Mouse (Mus musculus): ENCODE results near the gene Cfl1.
A peak's percentile ranks its signal among the peaks of the same experiment; 100 is the strongest.

The Cfl1 gene

GRCm38 (mm10) chr19:5490313-5490897 lies at the start of gene Cfl1:
TSS of gene Cfl1 (plus strand) at chr19:5490455.
- peak; percentile 86 for DNase-seq (ENCODE audit: low read depth, low spot score)

DNA sequence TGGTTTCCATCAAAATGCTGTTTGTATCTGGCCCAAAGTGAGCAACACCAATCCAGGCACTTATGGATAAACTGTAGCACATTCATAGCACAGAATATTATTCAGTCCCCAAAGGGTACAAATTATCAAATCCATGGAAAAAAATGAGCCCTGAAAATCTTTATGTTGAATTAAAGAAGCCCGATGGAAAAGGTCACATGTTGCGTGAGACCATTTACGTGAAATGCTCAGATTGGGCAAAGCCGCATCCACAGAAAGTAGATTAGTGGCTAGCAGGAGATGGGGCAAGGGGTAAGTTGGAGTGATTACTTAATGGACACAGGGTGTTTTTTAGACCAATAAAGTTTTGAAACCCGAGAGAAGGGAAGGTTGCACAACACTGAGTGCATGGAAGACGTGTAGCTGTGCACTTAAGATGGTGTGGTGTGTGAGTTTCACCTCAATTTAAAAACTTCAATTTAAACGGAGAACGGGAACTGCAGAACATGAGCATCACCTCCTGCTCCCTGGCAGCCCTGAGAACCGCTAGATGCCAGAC lies 45.8 kb upstream of the Cfl1 start:
- DNase-seq (ENCODE audit: low read depth, low spot score), result no peak

GRCm38 (mm10) chr19:5444954-5445353 lies 45.3 kb upstream of the Cfl1 start:
- no peak for DNase-seq (ENCODE audit: low read depth, low spot score)

DNA sequence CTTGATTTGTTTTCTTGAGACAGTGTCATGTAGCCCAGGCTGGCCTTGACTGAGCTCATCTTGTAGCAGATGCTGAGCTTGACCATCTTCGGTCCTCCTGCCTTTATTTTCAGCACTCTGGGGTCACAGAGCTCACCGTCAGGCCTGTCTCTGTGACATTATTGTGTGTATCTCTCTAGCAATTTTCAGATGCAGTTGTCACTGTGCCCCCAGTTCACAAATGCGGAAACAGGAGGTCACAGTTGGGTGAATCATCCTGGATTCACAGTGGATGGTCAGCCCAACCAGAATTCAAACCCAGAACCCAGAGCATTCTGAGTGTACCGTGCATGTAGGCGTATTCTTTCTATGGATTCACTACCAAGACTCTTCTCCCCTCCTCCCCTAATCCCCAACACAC lies 44.5 kb upstream of the Cfl1 start:
- no peak for DNase-seq (ENCODE audit: low read depth, low spot score)

DNA sequence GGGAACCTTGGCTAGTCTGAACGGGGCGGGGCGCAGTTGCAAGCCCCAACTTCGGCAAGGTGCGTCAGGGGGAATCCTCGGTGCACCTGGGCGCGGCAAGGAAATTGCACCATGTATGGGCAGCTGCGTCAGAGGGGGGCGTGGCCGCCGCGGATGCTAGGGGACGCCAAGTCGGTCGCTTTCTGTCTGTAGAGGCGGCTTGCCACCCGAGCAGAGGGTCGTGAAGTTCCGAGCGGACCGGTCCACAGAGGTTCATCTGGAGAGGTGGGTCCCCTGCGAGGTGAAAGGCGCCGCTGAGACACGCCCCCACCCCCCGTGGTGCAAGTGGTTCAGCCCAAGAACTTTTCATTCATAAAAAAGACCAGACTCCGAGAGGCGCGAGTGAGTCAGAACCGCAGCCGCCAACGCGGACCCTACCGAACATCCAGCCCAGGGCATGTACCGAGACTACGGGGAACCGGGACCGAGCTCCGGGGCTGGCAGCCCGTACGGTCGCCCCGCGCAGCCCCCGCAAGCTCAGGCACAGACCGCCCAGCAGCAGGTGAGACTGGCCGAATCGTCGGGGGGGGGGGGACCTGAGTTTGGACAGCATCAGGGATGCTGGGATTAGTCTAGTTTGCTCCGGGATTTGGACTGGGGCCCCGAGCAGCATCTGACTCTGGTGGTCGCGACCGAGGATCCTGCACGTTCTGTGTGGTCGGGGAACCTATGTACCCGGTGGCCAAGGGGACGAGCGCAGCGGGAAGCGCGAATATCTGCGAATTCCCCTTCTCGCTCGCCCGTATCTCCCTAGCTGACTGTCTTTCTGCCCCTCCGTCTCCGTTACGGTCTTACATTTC lies 42.5 kb upstream of the Cfl1 start, which contains the start of gene Fosl1:
TSS of gene Fosl1 (plus strand) at position 33 of the 839 bp plus-strand sequence.
- no peak for DNase-seq (ENCODE audit: low read depth, low spot score)

DNA sequence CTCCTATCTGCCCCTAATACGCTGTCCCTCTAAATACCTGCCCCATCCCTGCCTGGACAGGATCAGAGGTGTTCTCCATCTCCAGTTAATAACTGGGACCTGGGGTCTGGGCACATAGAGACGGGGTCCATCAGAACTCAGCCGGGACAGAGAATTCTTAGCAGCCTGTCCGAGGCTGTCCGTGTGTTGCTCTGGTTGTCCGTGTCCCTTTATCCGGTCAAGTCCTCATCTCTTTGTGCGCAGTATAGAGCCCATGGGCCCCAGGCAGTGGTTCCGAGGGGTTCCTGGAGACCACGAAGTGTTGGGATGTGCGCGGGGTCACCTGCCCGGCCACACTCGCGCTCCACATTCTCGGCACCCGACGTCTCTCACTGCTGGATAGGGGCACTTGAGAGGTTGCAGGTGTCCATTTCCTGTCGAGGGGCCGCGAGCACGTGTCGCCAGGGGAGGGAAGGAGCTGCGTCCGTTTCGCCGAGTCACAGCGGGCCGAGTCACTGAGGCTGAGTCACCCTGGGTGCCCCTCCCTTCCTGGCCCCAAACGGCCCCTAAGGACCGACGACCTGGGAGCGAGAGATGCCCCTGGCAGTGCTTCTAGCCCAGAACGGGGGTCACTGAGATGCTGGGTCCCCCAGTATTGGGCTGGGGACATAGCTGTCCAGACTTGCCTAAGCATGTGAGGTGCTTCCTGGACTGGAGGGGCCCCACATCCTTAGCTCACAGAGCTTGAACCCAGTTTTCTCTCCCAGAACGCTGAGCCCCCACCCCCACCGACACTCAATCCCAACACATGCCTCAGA lies 41.7 kb upstream of the Cfl1 start:
- no peak for DNase-seq (ENCODE audit: low read depth, low spot score)

- no peak for DNase-seq (ENCODE audit: low read depth, low spot score)
Observed at GRCm38 (mm10) chr19:5449673-5450072, 40.6 kb upstream of the Cfl1 start.

DNA sequence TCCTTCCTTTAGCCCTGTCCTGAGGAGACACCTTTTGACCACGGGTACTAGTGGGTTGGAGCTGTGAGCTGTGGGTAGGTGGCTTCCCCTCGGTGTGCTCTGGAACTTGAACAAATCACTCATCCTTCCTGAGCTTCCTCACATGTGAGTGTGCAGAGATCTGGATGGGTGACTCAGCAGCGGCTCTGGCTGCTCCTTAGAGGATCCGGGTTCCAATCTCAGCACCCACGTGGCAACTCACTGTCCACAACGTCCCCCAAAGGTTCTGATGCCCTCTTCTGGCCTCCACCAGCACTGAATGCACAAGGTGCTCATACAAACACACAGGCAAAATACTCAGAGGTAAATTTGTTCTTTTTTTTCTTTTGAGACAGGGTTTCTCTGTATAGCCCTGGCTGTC lies 38.5 kb upstream of the Cfl1 start:
- no peak for DNase-seq (ENCODE audit: low read depth, low spot score)

DNA sequence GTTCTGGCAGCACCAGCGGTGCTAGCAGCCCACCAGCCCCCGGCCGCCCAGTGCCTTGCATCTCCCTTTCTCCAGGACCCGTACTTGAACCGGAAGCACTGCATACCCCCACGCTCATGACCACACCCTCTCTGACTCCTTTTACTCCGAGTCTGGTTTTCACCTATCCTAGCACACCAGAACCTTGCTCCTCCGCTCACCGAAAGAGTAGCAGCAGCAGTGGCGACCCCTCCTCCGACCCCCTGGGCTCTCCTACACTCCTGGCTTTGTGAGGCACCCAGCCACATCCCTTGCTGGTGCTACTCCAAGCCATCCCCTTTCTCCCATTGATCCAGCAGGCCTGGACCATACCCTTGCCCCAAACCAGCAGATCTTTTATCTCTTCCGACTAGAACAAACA lies 35.2 kb upstream of the Cfl1 start:
- no peak for DNase-seq (ENCODE audit: low read depth, low spot score)

DNA sequence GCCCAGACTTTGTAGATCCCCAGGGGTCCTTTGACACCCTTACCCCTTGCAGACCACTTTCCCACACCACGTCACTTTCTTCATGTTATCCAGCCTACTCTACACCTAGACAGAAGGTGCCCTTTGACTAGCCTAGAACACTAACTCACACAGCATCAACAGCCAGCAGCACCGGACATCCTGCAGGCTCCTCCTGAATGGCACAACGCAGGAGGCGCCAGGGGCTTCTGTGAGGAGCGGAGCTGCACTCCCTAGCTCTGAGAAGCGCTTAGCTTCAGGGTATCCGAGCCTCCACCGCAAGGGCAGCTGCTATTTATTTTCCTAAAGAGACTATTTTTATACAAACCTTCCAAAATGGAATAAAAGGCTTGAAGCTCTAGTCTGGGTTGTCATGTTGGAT lies 34.7 kb upstream of the Cfl1 start:
- no peak for DNase-seq (ENCODE audit: low read depth, low spot score)

GRCm38 (mm10) chr19:5456241-5456921 lies 33.9 kb upstream of the Cfl1 start:
- no peak for DNase-seq (ENCODE audit: low read depth, low spot score)

DNA sequence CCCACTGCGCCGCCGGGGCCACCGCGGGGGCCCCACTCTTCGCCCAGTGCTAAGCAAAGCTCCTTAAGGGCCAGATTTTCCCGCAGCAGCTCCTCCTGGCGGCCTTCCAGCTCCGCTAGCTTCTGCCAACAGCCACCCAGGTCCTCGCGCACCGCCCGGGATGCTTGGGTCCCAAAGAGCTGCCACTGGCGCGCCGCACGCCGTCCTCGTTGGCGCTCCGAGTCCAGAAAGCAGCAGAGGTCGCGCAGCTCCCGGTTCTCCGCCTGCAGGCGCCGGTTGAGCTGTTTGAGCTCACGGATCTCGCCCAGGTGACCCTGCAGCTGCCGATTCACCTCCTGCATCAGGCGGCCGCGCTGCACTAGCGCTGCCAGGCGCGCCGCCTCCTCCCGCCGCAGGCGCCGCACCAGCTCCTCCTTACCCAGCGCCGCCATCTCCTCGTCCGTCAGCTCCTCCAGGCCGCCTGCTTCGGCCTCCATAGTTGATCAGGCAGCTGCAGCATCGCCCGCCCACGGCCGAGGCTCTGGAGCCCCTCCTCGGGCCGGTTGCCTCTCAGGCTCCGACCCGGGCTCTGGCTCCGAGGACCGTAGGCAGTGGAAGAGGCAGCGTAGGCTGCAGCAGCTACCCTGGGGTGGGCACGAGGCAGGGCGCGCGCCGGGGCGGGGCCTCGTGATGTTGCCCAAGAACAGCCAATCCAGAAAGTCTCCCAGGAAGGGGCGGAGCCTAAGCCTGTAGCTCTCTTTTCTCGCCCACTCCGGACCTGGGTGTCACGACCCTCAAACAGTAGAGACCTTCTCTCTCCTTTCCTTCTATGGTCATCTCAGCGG lies 33.1 kb upstream of the Cfl1 start:
- DNase-seq (ENCODE audit: low read depth, low spot score), result peak; percentile 78

GRCm38 (mm10) chr19:5457746-5458442 lies 32.4 kb upstream of the Cfl1 start, which contains the start of gene Ccdc85b:
TSS of gene Ccdc85b (minus strand) at chr19:5457894.
- no peak for DNase-seq (ENCODE audit: low read depth, low spot score)

DNA sequence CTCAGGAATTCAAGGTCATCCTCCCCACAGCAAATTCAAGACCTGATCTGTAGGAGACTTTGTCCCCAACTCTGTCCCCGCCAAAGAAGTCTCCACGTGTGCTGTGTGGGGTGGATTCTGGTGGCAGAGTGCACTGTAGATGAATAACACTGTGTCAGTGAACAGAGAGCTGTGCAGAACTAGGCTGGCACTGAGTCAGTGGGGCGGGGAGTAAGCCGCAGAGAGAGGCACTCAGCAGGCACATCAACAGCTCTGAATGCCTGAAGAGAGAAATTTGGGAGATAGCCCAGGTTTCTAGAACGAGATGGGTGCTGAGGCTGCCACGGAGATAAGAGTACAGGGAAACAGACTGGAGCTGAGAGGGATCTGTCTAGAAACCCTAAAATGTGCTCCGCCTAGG lies 31.2 kb upstream of the Cfl1 start:
- no peak for DNase-seq (ENCODE audit: low read depth, low spot score)

GRCm38 (mm10) chr19:5459896-5460295 lies 30.4 kb upstream of the Cfl1 start:
- DNase-seq (ENCODE audit: low read depth, low spot score), result no peak

DNA sequence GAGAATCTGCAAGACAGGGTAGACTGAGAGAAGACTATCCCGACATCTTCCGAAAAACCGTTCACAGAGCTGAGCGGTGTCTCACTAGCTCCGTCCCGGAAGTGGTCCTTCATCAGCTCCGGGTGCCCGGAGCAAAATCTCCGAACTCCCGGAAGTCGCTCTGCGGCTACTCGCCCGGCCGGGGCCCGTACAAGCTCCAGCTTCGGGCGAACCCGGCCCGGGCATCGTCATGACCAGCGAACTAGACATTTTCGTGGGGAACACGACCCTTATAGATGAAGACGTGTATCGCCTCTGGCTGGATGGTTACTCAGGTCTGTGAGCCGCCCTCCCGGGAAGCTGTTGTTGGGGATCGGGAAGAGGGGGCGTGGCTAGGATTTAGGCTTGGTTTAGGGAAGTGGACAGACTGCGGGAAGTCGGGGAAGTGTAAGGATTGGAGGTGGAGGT lies 29.8 kb upstream of the Cfl1 start, which contains the start of gene Fibp:
TSS of gene Fibp (plus strand) at position 151 of the 447 bp plus-strand sequence.
- peak; percentile 72 for DNase-seq (ENCODE audit: low read depth, low spot score)

DNA sequence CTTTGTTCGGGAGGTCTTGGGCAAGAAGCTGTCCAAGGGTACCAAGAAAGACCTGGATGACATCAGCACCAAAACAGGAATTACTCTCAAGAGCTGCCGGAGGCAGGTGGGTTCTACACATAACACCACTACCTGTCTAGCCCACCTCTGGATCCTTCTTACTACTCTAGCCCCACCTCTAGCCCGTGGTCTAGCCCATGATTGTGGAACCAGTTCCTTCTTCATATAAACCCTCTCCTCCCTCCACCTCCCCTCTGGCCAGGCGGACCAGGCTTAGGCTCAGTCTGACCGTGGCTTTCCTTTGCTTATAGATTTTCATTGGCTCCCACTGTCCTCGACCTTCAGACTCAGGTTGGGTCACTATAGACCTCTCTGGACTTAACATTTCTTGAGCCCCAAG lies 28.8 kb upstream of the Cfl1 start:
- DNase-seq (ENCODE audit: low read depth, low spot score), result no peak

GRCm38 (mm10) chr19:5463212-5463611 lies 27.0 kb upstream of the Cfl1 start:
- DNase-seq (ENCODE audit: low read depth, low spot score), result no peak

- DNase-seq (ENCODE audit: low read depth, low spot score), result no peak
Observed at GRCm38 (mm10) chr19:5463791-5464562, 26.3 kb upstream of the Cfl1 start.
